Mouse (Mus musculus): ENCODE measurements at regions not wholly inside any gene's neighbourhood (a gene's known extent, or its start where the extent isn't known, plus 50 kb on each side); places are given as distances from the start of the nearest gene placed in this dataset.
"Not testable (repeated sequence)": the region's sequence is repeated elsewhere in the genome, so short reads cannot be mapped to it uniquely, and the experiment has no call there.

DNA sequence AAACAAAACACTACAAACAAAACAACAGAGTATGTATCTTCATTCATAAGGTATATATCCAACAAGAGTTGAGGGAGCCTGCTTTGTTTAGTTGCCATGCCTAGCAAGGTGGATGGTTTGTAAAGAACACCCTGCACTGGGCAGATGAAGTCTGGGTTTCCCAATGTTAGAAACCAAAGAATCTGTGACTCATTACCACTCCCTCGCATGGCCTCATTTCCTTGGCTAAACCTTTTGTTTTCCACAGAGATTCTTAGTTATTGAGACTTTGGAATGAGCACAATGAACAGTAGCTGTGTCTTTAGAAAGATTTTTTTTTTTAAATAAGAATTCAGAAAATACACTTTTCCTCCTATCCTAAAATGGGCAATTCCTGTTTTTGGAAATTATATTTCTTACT, 151.3 kb upstream of the Dmrta1 start:
- H3K4me1 ChIP-seq (ENCODE audit: control insufficient read depth, insufficient read depth, low read length) = no peaks in the 10 kb centered on the region
- no peak for ATAC-seq (ENCODE audit: insufficient number of reproducible peaks, low FRiP score, low TSS enrichment, low read depth)
- no peaks in the 10 kb centered on the region for H3K36me3 ChIP-seq (ENCODE audit: control insufficient read depth, insufficient read depth, low read length)
- 54% methylated on average over 1 of the region's 1 CpGs for WGBS
- H3K9ac ChIP-seq (ENCODE audit: low read length) = no peak overlapping the region
- H3K4me3 ChIP-seq (ENCODE audit: low read depth, low read length) = no peak overlapping the region
- H3K4me2 ChIP-seq (ENCODE audit: low read depth, severe bottlenecking) = no peak overlapping the region
- peaks cover 15% of the 10 kb centered on the region for H3K27me3 ChIP-seq (ENCODE audit: control insufficient read depth, insufficient read depth, low read length)
- no peak for DNase-seq (ENCODE audit: low spot score)
- no peaks in the 10 kb centered on the region for H3K9me3 ChIP-seq (ENCODE audit: control insufficient read depth, low read length)
- H3K27ac ChIP-seq (replicated peaks; ENCODE audit: low read depth, low read length) = no peak overlapping the region

- H3K27me3 ChIP-seq (ENCODE audit: control insufficient read depth, insufficient read depth, low read length) = peaks cover 15% of the 10 kb centered on the region
- WGBS = 81% methylated on average over 7 of the region's 7 CpGs
- no peak for ATAC-seq (ENCODE audit: insufficient number of reproducible peaks, low FRiP score, low TSS enrichment, low read depth)
These were observed 151.9 kb upstream of the Dmrta1 start for GRCm38 (mm10) chr4:89527326-89527725.

GRCm38 (mm10) chr4:89525525-89525924, 153.7 kb upstream of the Dmrta1 start:
- not testable (repeated sequence) for DNase-seq (ENCODE audit: low spot score); H3K27ac ChIP-seq (replicated peaks; ENCODE audit: low read depth, low read length); H3K4me2 ChIP-seq (ENCODE audit: low read depth, severe bottlenecking); H3K9ac ChIP-seq (ENCODE audit: low read length); H3K36me3 ChIP-seq (ENCODE audit: control insufficient read depth, insufficient read depth, low read length); ATAC-seq (ENCODE audit: insufficient number of reproducible peaks, low FRiP score, low TSS enrichment, low read depth); H3K9me3 ChIP-seq (ENCODE audit: control insufficient read depth, low read length); H3K4me3 ChIP-seq (ENCODE audit: low read depth, low read length); H3K4me1 ChIP-seq (ENCODE audit: control insufficient read depth, insufficient read depth, low read length)
- H3K27me3 ChIP-seq (ENCODE audit: control insufficient read depth, insufficient read depth, low read length) = peaks cover 14% of the 10 kb centered on the region
- 54% methylated on average over 4 of the region's 4 CpGs for WGBS

More at GRCm38 (mm10) chr4:89527326-89527725, 151.9 kb upstream of the Dmrta1 start:
- no peaks in the 10 kb centered on the region for H3K36me3 ChIP-seq (ENCODE audit: control insufficient read depth, insufficient read depth, low read length)
- H3K27ac ChIP-seq (replicated peaks; ENCODE audit: low read depth, low read length) = no peak overlapping the region
- H3K9me3 ChIP-seq (ENCODE audit: control insufficient read depth, low read length) = no peaks in the 10 kb centered on the region
- H3K9ac ChIP-seq (ENCODE audit: low read length) = no peak overlapping the region
- H3K4me1 ChIP-seq (ENCODE audit: control insufficient read depth, insufficient read depth, low read length) = no peaks in the 10 kb centered on the region
- H3K4me3 ChIP-seq (ENCODE audit: low read depth, low read length) = no peak overlapping the region
- H3K4me2 ChIP-seq (ENCODE audit: low read depth, severe bottlenecking) = no peak overlapping the region
- no peak for DNase-seq (ENCODE audit: low spot score)

DNA sequence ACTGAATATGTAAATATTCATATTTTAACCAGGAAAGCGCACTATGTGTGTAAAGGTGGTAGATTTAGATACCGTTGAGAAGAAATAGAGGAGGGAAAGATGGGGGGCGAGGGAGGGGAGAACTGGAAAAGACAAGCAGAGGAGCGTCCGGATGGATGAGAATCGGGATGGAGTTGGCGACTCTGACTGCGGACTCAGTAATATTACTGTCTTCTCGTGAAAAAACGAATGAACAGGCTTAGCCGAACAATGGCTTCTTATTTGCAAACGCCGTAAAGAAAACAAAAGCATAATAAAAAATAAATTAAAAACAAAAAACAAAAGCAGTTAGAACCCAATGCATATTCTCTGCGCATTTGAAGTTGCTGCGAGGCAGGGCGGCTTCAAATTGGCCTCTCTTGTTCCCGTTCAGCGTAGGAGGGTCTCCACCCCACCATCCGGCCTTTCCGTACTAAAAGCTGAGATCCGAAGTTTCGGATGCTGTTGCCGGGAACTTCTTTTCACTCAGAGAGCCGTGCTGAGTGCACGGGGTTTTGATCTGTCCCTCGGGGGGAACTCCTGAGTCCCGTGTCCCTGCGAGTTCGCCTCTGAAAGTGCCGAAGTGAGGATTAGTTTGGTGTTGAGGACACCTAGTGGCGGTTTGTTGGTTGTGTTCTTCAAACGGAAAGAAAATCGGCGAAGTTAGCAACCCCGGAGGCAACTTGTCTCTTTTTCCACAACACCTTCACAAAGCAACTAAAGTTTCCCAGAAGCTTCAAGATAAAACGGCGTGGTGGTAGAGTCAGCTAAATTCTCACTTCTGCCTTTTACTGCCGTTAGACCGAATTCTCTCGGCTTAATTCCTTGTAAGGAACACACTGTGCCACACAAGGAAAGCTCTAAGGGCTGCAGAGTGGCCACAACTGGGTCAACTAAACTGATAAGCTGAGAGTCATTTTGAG, 154.7 kb upstream of the Dmrta1 start:
- H3K36me3 ChIP-seq (ENCODE audit: control insufficient read depth, insufficient read depth, low read length) = no peaks in the 10 kb centered on the region
- no peak overlapping the region for H3K27ac ChIP-seq (replicated peaks; ENCODE audit: low read depth, low read length)
- 2% methylated on average over 40 of the region's 40 CpGs for WGBS
- no peaks in the 10 kb centered on the region for H3K4me1 ChIP-seq (ENCODE audit: control insufficient read depth, insufficient read depth, low read length)
- H3K9ac ChIP-seq (ENCODE audit: low read length) = no peak overlapping the region
- ATAC-seq (ENCODE audit: insufficient number of reproducible peaks, low FRiP score, low TSS enrichment, low read depth) = peak; percentile 69; the same call in 1 of the 2 replicates
- H3K27me3 ChIP-seq (ENCODE audit: control insufficient read depth, insufficient read depth, low read length) = peaks cover 14% of the 10 kb centered on the region
- no peaks in the 10 kb centered on the region for H3K9me3 ChIP-seq (ENCODE audit: control insufficient read depth, low read length)
- H3K4me3 ChIP-seq (ENCODE audit: low read depth, low read length) = peak overlapping the region; percentile 25
- H3K4me2 ChIP-seq (ENCODE audit: low read depth, severe bottlenecking) = peak overlapping the region; percentile 40
- DNase-seq (ENCODE audit: low spot score) = peak; percentile 85

GRCm38 (mm10) chr4:89523423-89524259, 155.6 kb upstream of the Dmrta1 start:
- peaks cover 16% of the 10 kb centered on the region for H3K27me3 ChIP-seq (ENCODE audit: control insufficient read depth, insufficient read depth, low read length)

GRCm38 (mm10) chr4:89518027-89518426, 161.2 kb upstream of the Dmrta1 start:
- H3K9me3 ChIP-seq (ENCODE audit: control insufficient read depth, low read length) = no peaks in the 10 kb centered on the region
- 65% methylated on average over 3 of the region's 3 CpGs for WGBS

More at GRCm38 (mm10) chr4:89523423-89524259, 155.6 kb upstream of the Dmrta1 start:
- peak overlapping the region; percentile 40; the same call in 1 of the 2 replicates for H3K4me2 ChIP-seq (ENCODE audit: low read depth, severe bottlenecking)
- no peak overlapping the region for H3K9ac ChIP-seq (ENCODE audit: low read length)
- no peaks in the 10 kb centered on the region for H3K36me3 ChIP-seq (ENCODE audit: control insufficient read depth, insufficient read depth, low read length)
- H3K27ac ChIP-seq (replicated peaks; ENCODE audit: low read depth, low read length) = no peak overlapping the region
- 9% methylated on average over 10 of the region's 10 CpGs for WGBS
- H3K9me3 ChIP-seq (ENCODE audit: control insufficient read depth, low read length) = no peaks in the 10 kb centered on the region
- no peak overlapping the region for H3K4me3 ChIP-seq (ENCODE audit: low read depth, low read length)
- no peaks in the 10 kb centered on the region for H3K4me1 ChIP-seq (ENCODE audit: control insufficient read depth, insufficient read depth, low read length)
- ATAC-seq (ENCODE audit: insufficient number of reproducible peaks, low FRiP score, low TSS enrichment, low read depth) (no peak; the same call in 1 of the 2 replicates), DNase-seq (ENCODE audit: low spot score) (no peak)

DNA sequence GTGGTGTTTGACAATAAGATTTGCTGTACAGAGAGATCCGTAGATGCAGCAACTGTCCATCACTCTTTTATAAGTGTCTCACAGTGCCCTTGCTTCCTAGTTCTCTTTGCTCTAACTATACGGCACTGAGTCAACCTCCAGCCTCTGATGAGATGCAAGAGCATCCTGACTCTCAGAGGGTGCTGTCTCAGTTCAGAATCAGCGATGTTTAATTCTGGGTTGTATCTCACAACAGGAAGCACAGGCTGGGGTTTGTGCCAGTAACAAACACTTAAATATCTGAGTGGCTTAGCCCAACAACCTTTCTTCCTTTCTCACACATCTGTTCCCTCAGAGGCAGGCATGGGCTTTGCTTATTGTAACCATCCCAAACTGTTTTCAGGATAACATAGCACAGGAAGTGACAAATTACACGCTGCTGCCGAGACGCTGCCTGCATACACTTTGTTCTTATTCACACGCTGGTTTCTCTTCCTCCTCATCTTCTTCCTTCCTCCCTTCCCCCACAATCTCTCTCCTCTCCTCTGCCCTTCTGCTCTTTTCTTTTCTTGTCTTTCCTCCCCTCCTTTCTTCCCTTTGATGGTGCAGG, 163.3 kb upstream of the Dmrta1 start:
- ATAC-seq (ENCODE audit: insufficient number of reproducible peaks, low FRiP score, low TSS enrichment, low read depth) (no peak), DNase-seq (ENCODE audit: low spot score) (no peak)
- no peak overlapping the region for H3K4me3 ChIP-seq (ENCODE audit: low read depth, low read length)
- H3K9me3 ChIP-seq (ENCODE audit: control insufficient read depth, low read length) = no peaks in the 10 kb centered on the region
- H3K4me2 ChIP-seq (ENCODE audit: low read depth, severe bottlenecking) = no peak overlapping the region
- no peak overlapping the region for H3K9ac ChIP-seq (ENCODE audit: low read length)
- 28% methylated on average over 7 of the region's 7 CpGs for WGBS
- no peaks in the 10 kb centered on the region for H3K36me3 ChIP-seq (ENCODE audit: control insufficient read depth, insufficient read depth, low read length)
- 0 out of 2 replicates have a peak, but pooled peaks cover 2% of the 10 kb centered on the region for H3K27me3 ChIP-seq (ENCODE audit: control insufficient read depth, insufficient read depth, low read length)
- H3K27ac ChIP-seq (replicated peaks; ENCODE audit: low read depth, low read length) = no peak overlapping the region
- H3K4me1 ChIP-seq (ENCODE audit: control insufficient read depth, insufficient read depth, low read length) = no peaks in the 10 kb centered on the region

More at GRCm38 (mm10) chr4:89518027-89518426, 161.2 kb upstream of the Dmrta1 start:
- Histone ChIP-seq H3K4me1 (ENCODE audit: control insufficient read depth, insufficient read depth, low read length) (no peaks in the 10 kb centered on the region), H3K9ac (ENCODE audit: low read length) (no peak overlapping the region), H3K4me3 (ENCODE audit: low read depth, low read length) (no peak overlapping the region), H3K27ac (replicated peaks; ENCODE audit: low read depth, low read length) (no peak overlapping the region), H3K36me3 (ENCODE audit: control insufficient read depth, insufficient read depth, low read length) (no peaks in the 10 kb centered on the region), H3K27me3 (ENCODE audit: control insufficient read depth, insufficient read depth, low read length) (0 out of 2 replicates have a peak, but pooled peaks cover 5% of the 10 kb centered on the region), H3K4me2 (ENCODE audit: low read depth, severe bottlenecking) (no peak overlapping the region)
- no peak for ATAC-seq (ENCODE audit: insufficient number of reproducible peaks, low FRiP score, low TSS enrichment, low read depth)
- no peak for DNase-seq (ENCODE audit: low spot score)

DNA sequence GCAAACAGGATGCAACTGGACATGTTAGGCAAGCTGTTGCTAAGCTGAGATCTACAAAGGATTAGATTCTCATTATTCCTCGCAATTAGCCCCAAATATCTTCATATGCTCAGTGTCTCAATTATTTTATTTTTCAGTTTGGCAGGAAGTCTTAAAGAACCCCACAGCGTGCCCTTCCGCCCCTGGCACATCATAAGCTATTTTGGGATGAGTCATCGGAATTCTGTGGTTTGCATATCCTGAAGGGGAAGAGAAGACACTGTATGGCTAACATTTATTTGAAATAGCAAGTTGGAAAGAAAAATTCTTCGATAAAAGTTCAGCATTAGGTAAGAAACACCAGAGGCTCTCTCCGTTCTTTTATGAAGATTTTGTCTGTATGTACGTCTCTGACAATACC, 164.3 kb upstream of the Dmrta1 start:
- H3K4me3 ChIP-seq (ENCODE audit: low read depth, low read length) = no peak overlapping the region
- WGBS = 88% methylated on average over 7 of the region's 7 CpGs
- no peaks in the 10 kb centered on the region for H3K9me3 ChIP-seq (ENCODE audit: control insufficient read depth, low read length)
- no peaks in the 10 kb centered on the region for H3K4me1 ChIP-seq (ENCODE audit: control insufficient read depth, insufficient read depth, low read length)
- DNase-seq (ENCODE audit: low spot score) (no peak), ATAC-seq (ENCODE audit: insufficient number of reproducible peaks, low FRiP score, low TSS enrichment, low read depth) (no peak)
- no peak overlapping the region for H3K4me2 ChIP-seq (ENCODE audit: low read depth, severe bottlenecking)
- no peaks in the 10 kb centered on the region for H3K36me3 ChIP-seq (ENCODE audit: control insufficient read depth, insufficient read depth, low read length)
- H3K27ac ChIP-seq (replicated peaks; ENCODE audit: low read depth, low read length) = no peak overlapping the region
- no peak overlapping the region for H3K9ac ChIP-seq (ENCODE audit: low read length)
- 0 out of 2 replicates have a peak, but pooled peaks cover 2% of the 10 kb centered on the region for H3K27me3 ChIP-seq (ENCODE audit: control insufficient read depth, insufficient read depth, low read length)
